Mouse (Mus musculus): Measurements from ENCODE around the gene Mul1. TPM values are rescaled to one million over a fixed set of nuclear protein-coding genes. Genes with fewer than 3 reads are reported as not detected.

Gene Mul1
- polyA plus RNA-seq, 1 experiment: not detected

GRCm38 (mm10) chr4:138463832-138464487 is 29.5 kb downstream of the Mul1 start:
- H3K4me1 ChIP-seq (ENCODE audit: control insufficient read depth, insufficient read depth, low read length): peaks cover 50% of the 10 kb centered on the region
- H3K27ac ChIP-seq (ENCODE audit: insufficient read depth, low read depth, low read length): peak overlapping the region; percentile 99
- WGBS: 23% methylated on average over 11 of the region's 11 CpGs
- no peak for TF ChIP-seq CTCF (IDR thresholded peaks at IDR 0.05; ENCODE audit: insufficient read depth, low read depth, low read length)
- TF ChIP-seq POLR2A (IDR thresholded peaks at IDR 0.05; ENCODE audit: insufficient read depth, low read depth, low read length): no peak
- no peak overlapping the region for H3K4me3 ChIP-seq (ENCODE audit: insufficient read depth, low read depth, low read length)

- H3K4me1 ChIP-seq (ENCODE audit: control insufficient read depth, insufficient read depth, low read length): peaks cover 52% of the 10 kb centered on the region
- WGBS: 8% methylated on average over 20 of the region's 22 CpGs
- no peak for TF ChIP-seq CTCF (IDR thresholded peaks at IDR 0.05; ENCODE audit: insufficient read depth, low read depth, low read length)
- no peak for TF ChIP-seq POLR2A (IDR thresholded peaks at IDR 0.05; ENCODE audit: insufficient read depth, low read depth, low read length)
- no peak overlapping the region for H3K4me3 ChIP-seq (ENCODE audit: insufficient read depth, low read depth, low read length)
- H3K27ac ChIP-seq (ENCODE audit: insufficient read depth, low read depth, low read length): peak overlapping the region; percentile 69; the same call in 1 of the 2 replicates
Measured at GRCm38 (mm10) chr4:138464667-138465353, 30.3 kb downstream of the Mul1 start.

- 74% methylated on average over 8 of the region's 8 CpGs for WGBS
- Histone ChIP-seq H3K27ac (ENCODE audit: insufficient read depth, low read depth, low read length) (no peak overlapping the region), H3K4me3 (ENCODE audit: insufficient read depth, low read depth, low read length) (no peak overlapping the region), H3K4me1 (ENCODE audit: control insufficient read depth, insufficient read depth, low read length) (peaks cover 53% of the 10 kb centered on the region)
- TF ChIP-seq CTCF (IDR thresholded peaks at IDR 0.05; ENCODE audit: insufficient read depth, low read depth, low read length) (no peak), POLR2A (IDR thresholded peaks at IDR 0.05; ENCODE audit: insufficient read depth, low read depth, low read length) (no peak)
Measured at GRCm38 (mm10) chr4:138465446-138465845, 31.0 kb downstream of the Mul1 start.

- no peak overlapping the region for H3K4me3 ChIP-seq (ENCODE audit: insufficient read depth, low read depth, low read length)
- WGBS: 84% methylated on average over 6 of the region's 6 CpGs
Measured at GRCm38 (mm10) chr4:138466690-138467089, 32.2 kb downstream of the Mul1 start.

DNA sequence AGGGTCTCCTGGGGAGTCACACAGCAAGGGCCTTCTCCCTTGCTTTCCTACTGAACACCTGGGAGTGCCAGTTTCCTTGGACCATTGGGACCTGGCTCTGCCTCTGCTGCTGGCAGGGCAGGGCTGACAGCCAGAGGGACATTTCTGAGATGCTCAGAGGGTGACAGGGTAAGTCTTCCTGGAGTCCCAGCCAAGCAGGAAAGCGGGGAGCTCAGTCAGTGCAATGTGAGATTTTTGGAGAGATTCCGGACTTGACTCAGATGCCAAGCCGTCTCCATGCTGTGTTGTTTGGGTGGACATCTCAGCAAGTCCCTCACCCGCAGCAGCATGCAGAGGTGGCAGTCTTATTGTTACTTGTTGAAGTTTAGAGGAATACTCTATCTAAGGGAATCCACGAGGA is 33.0 kb downstream of the Mul1 start:
- Histone ChIP-seq H3K4me1 (ENCODE audit: control insufficient read depth, insufficient read depth, low read length) (peaks cover 52% of the 10 kb centered on the region), H3K4me3 (ENCODE audit: insufficient read depth, low read depth, low read length) (no peak overlapping the region), H3K27ac (ENCODE audit: insufficient read depth, low read depth, low read length) (no peak overlapping the region)
- WGBS: 83% methylated on average over 5 of the region's 5 CpGs
- no peak for TF ChIP-seq POLR2A (IDR thresholded peaks at IDR 0.05; ENCODE audit: insufficient read depth, low read depth, low read length)
- TF ChIP-seq CTCF (IDR thresholded peaks at IDR 0.05; ENCODE audit: insufficient read depth, low read depth, low read length): no peak

More at GRCm38 (mm10) chr4:138466690-138467089, 32.2 kb downstream of the Mul1 start:
- TF ChIP-seq POLR2A (IDR thresholded peaks at IDR 0.05; ENCODE audit: insufficient read depth, low read depth, low read length) (no peak), CTCF (IDR thresholded peaks at IDR 0.05; ENCODE audit: insufficient read depth, low read depth, low read length) (no peak)
- H3K4me1 ChIP-seq (ENCODE audit: control insufficient read depth, insufficient read depth, low read length): peaks cover 54% of the 10 kb centered on the region
- no peak overlapping the region for H3K27ac ChIP-seq (ENCODE audit: insufficient read depth, low read depth, low read length)

DNA sequence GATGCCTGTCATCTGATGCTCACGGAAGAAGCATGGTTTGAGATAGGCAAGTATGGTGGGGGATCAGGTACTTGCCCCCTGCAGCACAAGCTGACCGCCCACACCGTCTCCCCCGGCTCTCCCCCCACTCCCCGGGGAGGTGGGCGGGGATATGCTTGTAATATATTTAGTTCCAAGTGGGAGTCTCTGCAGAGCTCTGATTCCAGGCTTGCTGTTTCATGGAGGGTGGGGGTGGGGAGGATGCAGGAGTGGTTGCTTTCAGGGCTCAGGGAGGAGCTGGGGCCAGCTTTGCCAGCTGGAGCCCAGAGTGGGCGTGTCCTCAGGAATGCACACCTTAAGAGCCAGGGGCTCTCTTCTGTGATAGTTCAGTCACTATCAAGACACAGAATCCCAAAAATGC is 34.6 kb downstream of the Mul1 start:
- H3K4me3 ChIP-seq (ENCODE audit: insufficient read depth, low read depth, low read length): no peak overlapping the region
- WGBS: 13% methylated on average over 7 of the region's 7 CpGs
- TF ChIP-seq POLR2A (IDR thresholded peaks at IDR 0.05; ENCODE audit: insufficient read depth, low read depth, low read length): no peak
- no peak for TF ChIP-seq CTCF (IDR thresholded peaks at IDR 0.05; ENCODE audit: insufficient read depth, low read depth, low read length)
- H3K27ac ChIP-seq (ENCODE audit: insufficient read depth, low read depth, low read length): peak overlapping the region; percentile 57
- peaks cover 41% of the 10 kb centered on the region for H3K4me1 ChIP-seq (ENCODE audit: control insufficient read depth, insufficient read depth, low read length)

GRCm38 (mm10) chr4:138471241-138471640 is 36.8 kb downstream of the Mul1 start:
- Histone ChIP-seq H3K27ac (ENCODE audit: insufficient read depth, low read depth, low read length) (no peak overlapping the region), H3K4me3 (ENCODE audit: insufficient read depth, low read depth, low read length) (no peak overlapping the region), H3K4me1 (ENCODE audit: control insufficient read depth, insufficient read depth, low read length) (peaks cover 48% of the 10 kb centered on the region)
- WGBS: 48% methylated on average over 7 of the region's 7 CpGs
- no peak for TF ChIP-seq POLR2A (IDR thresholded peaks at IDR 0.05; ENCODE audit: insufficient read depth, low read depth, low read length)
- TF ChIP-seq CTCF (IDR thresholded peaks at IDR 0.05; ENCODE audit: insufficient read depth, low read depth, low read length): no peak

DNA sequence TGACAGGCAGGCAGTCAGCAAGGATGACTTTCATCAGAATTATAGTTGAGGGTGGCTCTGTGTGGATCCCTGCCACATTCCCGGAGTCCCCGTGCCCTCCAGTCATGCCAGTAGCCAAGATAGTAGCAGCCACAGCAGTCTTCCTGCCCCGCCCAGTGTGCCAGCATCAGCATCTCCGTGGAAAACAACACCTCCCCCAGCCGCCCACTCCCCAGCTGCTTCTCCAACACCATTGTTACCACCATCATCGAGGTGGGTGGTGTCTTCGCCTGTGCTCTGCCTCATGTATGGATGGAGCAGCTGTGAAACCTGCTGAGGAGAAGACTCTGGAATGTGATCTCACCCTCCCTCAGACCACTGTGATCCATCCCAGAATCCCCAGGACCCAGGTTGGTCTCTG is 45.1 kb downstream of the Mul1 start:
- 37% methylated on average over 7 of the region's 7 CpGs for whole genome bisulfite sequencing
- Histone ChIP-seq H3K27ac (ENCODE audit: insufficient read depth, low read depth, low read length) (peak overlapping the region; percentile 63), H3K4me1 (ENCODE audit: control insufficient read depth, insufficient read depth, low read length) (peaks cover 49% of the 10 kb centered on the region), H3K4me3 (ENCODE audit: insufficient read depth, low read depth, low read length) (no peak overlapping the region)
- TF ChIP-seq POLR2A (IDR thresholded peaks at IDR 0.05; ENCODE audit: insufficient read depth, low read depth, low read length): no peak
- TF ChIP-seq CTCF (IDR thresholded peaks at IDR 0.05; ENCODE audit: insufficient read depth, low read depth, low read length): no peak

DNA sequence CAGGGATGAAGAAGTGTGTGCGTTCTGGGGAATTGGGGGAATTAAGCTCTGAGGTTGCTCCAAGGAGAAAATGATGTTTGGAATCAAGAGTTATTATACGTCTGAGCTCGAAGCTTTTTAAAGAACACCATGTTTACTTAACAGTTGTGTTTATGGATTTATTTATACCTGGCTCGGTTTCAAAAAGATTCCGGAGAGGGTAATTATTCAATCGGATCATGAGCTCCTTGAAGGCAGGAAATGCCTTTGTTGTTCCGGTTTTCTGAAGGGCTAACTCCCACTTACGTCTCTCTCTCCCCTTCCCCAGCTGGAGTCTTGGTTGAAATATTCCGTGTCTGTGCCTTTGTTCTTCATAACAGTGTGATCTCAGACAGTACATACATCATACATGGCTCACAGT is 46.5 kb downstream of the Mul1 start:
- peak overlapping the region; percentile 63 for H3K27ac ChIP-seq (ENCODE audit: insufficient read depth, low read depth, low read length)
- WGBS: 27% methylated on average over 9 of the region's 9 CpGs

More for the DNA sequence above, 46.5 kb downstream of the Mul1 start:
- H3K4me1 ChIP-seq (ENCODE audit: control insufficient read depth, insufficient read depth, low read length): peaks cover 36% of the 10 kb centered on the region
- no peak overlapping the region for H3K4me3 ChIP-seq (ENCODE audit: insufficient read depth, low read depth, low read length)
- no peak for TF ChIP-seq POLR2A (IDR thresholded peaks at IDR 0.05; ENCODE audit: insufficient read depth, low read depth, low read length)
- TF ChIP-seq CTCF (IDR thresholded peaks at IDR 0.05; ENCODE audit: insufficient read depth, low read depth, low read length): no peak

Data from olfactory bulb, adult 2 months (tissue).